Mouse (Mus musculus): ENCODE results near the gene Il10. TPM values are rescaled to one million over a fixed set of nuclear protein-coding genes. Genes with fewer than 3 reads are reported as not detected.

The Il10 gene
- polyA plus RNA-seq, 1 experiment from 2014 or later, result 0.04 TPM

GRCm38 (mm10) chr1:131058431-131058830 lies 38.8 kb downstream of the Il10 start:
- ChIA-PET CTCF (interaction anchor here (1.2 to 1.4 kb wide), 2 partner anchors 32 to 70 kb away, joined by 4 read pairs; no protein-coding TSS in a partner anchor), POLR2A (interaction anchor here (0.6 kb wide), 1 partner anchor 319 kb away, joined by 3 read pairs; no protein-coding TSS in a partner anchor)
- in situ Hi-C loops (cut with MboI; ENCODE audit: low pct_unique_long_range_greater_than_20kb), result loop anchor here (5.0 to 10.0 kb wide), 3 partner anchors 181 to 264 kb away; no protein-coding TSS in a partner anchor
- DNase-seq (ENCODE audit: low read depth, low spot score) (no peak), ATAC-seq (no peak)
- TF ChIP-seq CTCF (IDR thresholded peaks at IDR 0.05), result no peak
- no peaks in the 10 kb centered on the region for H3K27me3 ChIP-seq

GRCm38 (mm10) chr1:131059411-131059810 lies 39.8 kb downstream of the Il10 start:
- ATAC-seq (no peak), DNase-seq (ENCODE audit: low read depth, low spot score) (no peak)
- in situ Hi-C loops (cut with MboI; ENCODE audit: low pct_unique_long_range_greater_than_20kb), result loop anchor here (5.0 to 10.0 kb wide), 3 partner anchors 182 to 265 kb away; no protein-coding TSS in a partner anchor
- ChIA-PET POLR2A (no interaction called here), CTCF (interaction anchor here (1.0 to 3.2 kb wide), 6 partner anchors 9 to 80 kb away, joined by 3 to 12 read pairs (median 7); no protein-coding TSS in a partner anchor)
- no peaks in the 10 kb centered on the region for H3K27me3 ChIP-seq
- no peak for TF ChIP-seq CTCF (IDR thresholded peaks at IDR 0.05)

- no peak for ATAC-seq
- TF ChIP-seq CTCF (IDR thresholded peaks at IDR 0.05), result no peak
- CTCF ChIA-PET, result interaction anchor here (1.0 to 3.2 kb wide), 9 partner anchors 8 to 201 kb away, joined by 3 to 17 read pairs (median 7); no protein-coding TSS in a partner anchor
- POLR2A ChIA-PET, result no interaction called here
- DNase-seq (ENCODE audit: low read depth, low spot score), result no peak
- H3K27me3 ChIP-seq, result no peaks in the 10 kb centered on the region
- in situ Hi-C loops (cut with MboI; ENCODE audit: low pct_unique_long_range_greater_than_20kb), result loop anchor here (5.0 to 10.0 kb wide), 4 partner anchors 37 to 265 kb away; partner anchors contain the start of gene Mapkapk2
Measured at GRCm38 (mm10) chr1:131059841-131060240, 40.2 kb downstream of the Il10 start.

GRCm38 (mm10) chr1:131060290-131061253 lies 40.9 kb downstream of the Il10 start:
- ChIA-PET POLR2A (interaction anchor here (0.6 kb wide), 1 partner anchor 328 kb away, joined by 4 read pairs; no protein-coding TSS in a partner anchor), CTCF (interaction anchor here (1.0 to 3.2 kb wide), 12 partner anchors 8 to 200 kb away, joined by 3 to 17 read pairs (median 6); no protein-coding TSS in a partner anchor)
- no peak for TF ChIP-seq CTCF (IDR thresholded peaks at IDR 0.05)
- peak; percentile 50 for ATAC-seq
- no peaks in the 10 kb centered on the region for H3K27me3 ChIP-seq
- in situ Hi-C loops (cut with MboI; ENCODE audit: low pct_unique_long_range_greater_than_20kb), result loop anchor here (5.0 kb wide), 1 partner anchor 37 kb away; the partner anchor contains the start of gene Mapkapk2
- no peak for DNase-seq (ENCODE audit: low read depth, low spot score)

- no peaks in the 10 kb centered on the region for H3K27me3 ChIP-seq
- in situ Hi-C loops (cut with MboI; ENCODE audit: low pct_unique_long_range_greater_than_20kb), result loop anchor here (5.0 kb wide), 1 partner anchor 36 kb away; the partner anchor contains the start of gene Mapkapk2
- TF ChIP-seq CTCF (IDR thresholded peaks at IDR 0.05), result no peak
- ChIA-PET POLR2A (interaction anchor here (0.8 kb wide), 1 partner anchor 12 kb away, joined by 3 read pairs; no protein-coding TSS in a partner anchor), CTCF (interaction anchor here (1.3 to 3.2 kb wide), 5 partner anchors 10 to 82 kb away, joined by 3 to 17 read pairs (median 9); no protein-coding TSS in a partner anchor)
- DNase-seq (ENCODE audit: low read depth, low spot score) (no peak), ATAC-seq (no peak)
Measured at GRCm38 (mm10) chr1:131061740-131062254, 42.2 kb downstream of the Il10 start.

GRCm38 (mm10) chr1:131062821-131063220 lies 43.2 kb downstream of the Il10 start:
- no peak for ATAC-seq
- DNase-seq (ENCODE audit: low read depth, low spot score), result no peak
- POLR2A ChIA-PET, result no interaction called here
- H3K27me3 ChIP-seq, result no peaks in the 10 kb centered on the region
- no peak for TF ChIP-seq CTCF (IDR thresholded peaks at IDR 0.05)
- in situ Hi-C loops (cut with MboI; ENCODE audit: low pct_unique_long_range_greater_than_20kb), result loop anchor here (5.0 kb wide), 1 partner anchor 34 kb away; the partner anchor contains the start of gene Mapkapk2
- CTCF ChIA-PET, result interaction anchor here (1.4 kb wide), 1 partner anchor 27 kb away, joined by 4 read pairs; no protein-coding TSS in a partner anchor

GRCm38 (mm10) chr1:131064202-131064601 lies 44.6 kb downstream of the Il10 start:
- in situ Hi-C loops (cut with MboI; ENCODE audit: low pct_unique_long_range_greater_than_20kb), result loop anchor here (5.0 kb wide), 1 partner anchor 33 kb away; the partner anchor contains the start of gene Mapkapk2
- ATAC-seq, result peak; percentile 66
- no peak for DNase-seq (ENCODE audit: low read depth, low spot score)

GRCm38 (mm10) chr1:131068011-131068727 lies 48.5 kb downstream of the Il10 start:
- in situ Hi-C loops (cut with MboI; ENCODE audit: low pct_unique_long_range_greater_than_20kb), result no loop called here
- DNase-seq (ENCODE audit: low read depth, low spot score) (no peak), ATAC-seq (no peak)
- no peaks in the 10 kb centered on the region for H3K27me3 ChIP-seq
- CTCF ChIA-PET, result interaction anchor here (0.8 to 1.3 kb wide), 5 partner anchors 8 to 46 kb away, joined by 3 to 6 read pairs (median 3); no protein-coding TSS in a partner anchor
- TF ChIP-seq CTCF (IDR thresholded peaks at IDR 0.05), result no peak
- POLR2A ChIA-PET, result no interaction called here

More at GRCm38 (mm10) chr1:131064202-131064601, 44.6 kb downstream of the Il10 start:
- H3K27me3 ChIP-seq, result no peaks in the 10 kb centered on the region
- POLR2A ChIA-PET, result interaction anchor here (1.2 kb wide), 1 partner anchor 16 kb away, joined by 3 read pairs; no protein-coding TSS in a partner anchor
- TF ChIP-seq CTCF (IDR thresholded peaks at IDR 0.05), result no peak
- CTCF ChIA-PET, result interaction anchor here (1.4 kb wide), 1 partner anchor 25 kb away, joined by 4 read pairs; no protein-coding TSS in a partner anchor

- no peaks in the 10 kb centered on the region for H3K27me3 ChIP-seq
- DNase-seq (ENCODE audit: low read depth, low spot score), result no peak
- TF ChIP-seq CTCF (IDR thresholded peaks at IDR 0.05), result no peak
- ChIA-PET CTCF (interaction anchor here (1.2 to 1.3 kb wide), 2 partner anchors 9 to 10 kb away, joined by 3 to 6 read pairs; no protein-coding TSS in a partner anchor), POLR2A (no interaction called here)
- in situ Hi-C loops (cut with MboI; ENCODE audit: low pct_unique_long_range_greater_than_20kb), result no loop called here
- no peak for ATAC-seq
Measured at GRCm38 (mm10) chr1:131069010-131069409, 49.4 kb downstream of the Il10 start.
